Mouse (Mus musculus): Measurements from ENCODE around the gene Nlrp4f.

Nlrp4f gene

DNA sequence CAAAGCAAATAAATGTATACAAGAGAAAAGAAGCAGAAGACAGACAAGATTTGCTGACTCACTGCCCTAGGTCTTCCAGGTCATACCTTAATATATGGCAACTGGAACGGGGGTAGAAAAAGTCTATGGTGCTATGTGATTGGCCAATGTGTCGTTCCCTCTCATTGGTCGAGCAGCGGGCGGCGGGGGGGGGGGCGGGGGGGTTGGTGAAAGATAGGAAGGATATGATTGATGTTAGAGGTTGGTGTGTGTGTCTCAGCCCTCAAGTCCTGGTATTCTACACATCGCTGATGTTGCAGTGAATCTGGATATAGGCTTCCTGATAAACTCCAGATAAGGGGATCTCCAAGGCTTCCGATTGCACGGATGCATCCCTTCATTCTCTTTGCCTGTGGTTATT, at the start of gene Nlrp4f:
Nlrp4f (minus strand) TSS at position 101 of the 400 bp plus-strand sequence.
- DNase-seq: no peak

DNA sequence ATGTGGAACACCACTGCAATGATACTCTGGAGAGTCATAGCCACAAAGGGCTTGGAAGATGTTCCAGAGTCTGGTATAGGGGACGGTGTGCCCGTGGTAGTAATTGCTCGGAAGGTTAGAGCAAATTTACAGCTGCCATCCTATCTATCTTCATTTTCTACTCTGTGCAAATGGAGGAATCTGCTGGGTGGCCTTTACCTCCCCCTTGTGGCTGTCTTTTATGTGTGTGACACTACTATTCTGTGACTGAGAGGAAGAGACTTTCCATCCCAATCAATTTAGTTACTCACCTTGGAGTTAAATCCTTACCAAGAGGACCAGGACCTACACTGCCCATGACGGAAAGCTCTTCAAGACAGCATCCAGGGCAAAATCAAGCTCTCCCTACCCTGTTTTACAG, 37.5 kb upstream of the Nlrp4f start:
- peak; percentile 35 for DNase-seq

DNA sequence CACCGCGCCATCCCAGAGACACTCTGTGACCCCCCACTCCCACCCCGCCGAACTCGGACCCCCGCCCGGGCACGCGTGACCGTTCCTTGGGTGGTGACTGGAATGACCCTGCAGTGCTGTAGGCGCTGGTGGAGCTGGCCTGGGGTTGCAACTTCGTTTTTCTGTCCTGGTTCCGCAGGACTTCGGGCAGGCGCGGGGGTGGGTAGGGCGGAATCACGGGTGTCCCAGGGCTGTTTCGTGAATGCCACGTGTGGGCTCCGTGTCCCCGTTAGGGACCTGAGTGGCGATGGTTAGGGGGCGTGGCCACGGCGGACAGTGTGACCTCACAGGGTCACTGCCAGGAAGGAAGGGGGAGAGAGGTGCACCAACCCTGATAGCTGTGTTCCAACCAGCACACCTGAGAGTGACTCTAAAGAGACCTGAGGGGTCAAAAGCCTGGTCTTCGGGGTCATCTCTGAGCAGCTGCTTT, 36.6 kb upstream of the Nlrp4f start:
- no peak for DNase-seq

GRCm38 (mm10) chr13:65241627-65242318, 36.0 kb upstream of the Nlrp4f start:
- peak; percentile 6 for DNase-seq

GRCm38 (mm10) chr13:65241099-65241626, 35.4 kb upstream of the Nlrp4f start:
- peak; percentile 97 for DNase-seq

DNA sequence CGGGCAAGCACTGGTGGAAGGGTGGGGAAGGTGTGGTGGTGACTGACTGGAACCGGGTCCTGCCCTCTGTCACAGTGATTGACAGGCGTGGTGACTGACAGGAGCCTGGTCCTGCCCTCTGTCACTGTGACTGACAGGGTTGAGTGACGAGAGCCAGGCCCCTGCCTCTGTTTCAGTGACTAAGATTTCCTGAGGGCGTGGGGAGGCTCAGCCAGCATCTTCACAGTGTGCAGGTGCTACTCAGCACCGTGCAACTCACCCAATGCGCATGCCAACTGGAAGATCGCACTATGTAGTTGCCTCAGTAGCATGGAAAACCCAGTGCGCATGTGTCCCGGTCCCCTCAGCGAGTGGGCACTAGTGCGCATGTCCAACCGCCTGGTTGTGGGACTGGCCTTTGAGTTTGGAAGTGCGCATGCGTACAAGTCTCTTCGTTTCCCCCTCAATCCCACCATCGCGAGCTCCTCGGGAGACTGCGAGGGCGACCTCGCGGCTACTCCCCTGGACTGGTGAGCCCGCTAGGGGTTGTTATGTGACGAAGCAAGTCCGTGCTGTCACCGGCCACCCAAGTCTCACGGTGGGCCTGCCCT, 34.8 kb upstream of the Nlrp4f start:
- DNase-seq: peak; percentile 98

DNA sequence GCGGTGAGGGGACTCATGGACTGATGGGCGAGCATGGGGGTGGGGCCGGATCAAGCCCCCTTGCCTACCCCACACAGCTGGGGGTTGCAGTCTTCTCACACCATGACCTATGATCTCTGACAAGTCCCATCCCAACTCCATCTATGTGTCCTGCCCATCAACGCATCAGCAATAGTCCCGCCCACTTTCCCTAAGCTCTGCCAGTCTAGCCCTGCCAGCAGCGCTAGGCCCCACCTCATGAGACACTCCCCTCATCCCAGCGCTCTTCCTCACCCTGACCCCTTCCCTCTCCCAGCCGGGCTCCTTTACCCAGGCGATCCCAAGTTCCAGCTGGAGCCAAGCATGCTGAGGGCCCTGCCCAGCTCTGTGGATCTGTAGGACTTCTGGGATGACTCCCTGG, 31.4 kb upstream of the Nlrp4f start:
- DNase-seq: no peak

DNA sequence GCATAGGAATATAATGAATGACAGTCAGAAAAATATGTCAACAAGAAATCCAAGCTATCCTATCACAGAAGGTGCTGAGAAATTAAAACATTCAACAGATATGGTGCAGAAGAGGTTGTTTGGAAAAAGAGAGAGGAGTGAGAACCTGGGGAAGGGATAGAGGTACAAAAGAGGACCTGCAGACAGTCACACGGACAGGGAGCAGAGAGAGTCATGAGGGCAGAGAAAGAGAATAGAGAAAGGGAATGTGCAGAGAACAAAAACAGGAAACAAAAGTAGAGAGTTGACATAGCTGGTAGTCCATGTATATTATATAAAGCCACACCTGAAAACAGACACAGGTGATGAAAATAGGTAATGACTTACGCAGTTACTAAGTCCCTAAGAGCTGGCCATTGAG, 20.9 kb upstream of the Nlrp4f start:
- no peak for DNase-seq

- no peak for DNase-seq
These were observed 20.2 kb upstream of the Nlrp4f start for GRCm38 (mm10) chr13:65225945-65226344.

GRCm38 (mm10) chr13:65200667-65201066, 5.1 kb downstream of the Nlrp4f start:
- DNase-seq: no peak

DNA sequence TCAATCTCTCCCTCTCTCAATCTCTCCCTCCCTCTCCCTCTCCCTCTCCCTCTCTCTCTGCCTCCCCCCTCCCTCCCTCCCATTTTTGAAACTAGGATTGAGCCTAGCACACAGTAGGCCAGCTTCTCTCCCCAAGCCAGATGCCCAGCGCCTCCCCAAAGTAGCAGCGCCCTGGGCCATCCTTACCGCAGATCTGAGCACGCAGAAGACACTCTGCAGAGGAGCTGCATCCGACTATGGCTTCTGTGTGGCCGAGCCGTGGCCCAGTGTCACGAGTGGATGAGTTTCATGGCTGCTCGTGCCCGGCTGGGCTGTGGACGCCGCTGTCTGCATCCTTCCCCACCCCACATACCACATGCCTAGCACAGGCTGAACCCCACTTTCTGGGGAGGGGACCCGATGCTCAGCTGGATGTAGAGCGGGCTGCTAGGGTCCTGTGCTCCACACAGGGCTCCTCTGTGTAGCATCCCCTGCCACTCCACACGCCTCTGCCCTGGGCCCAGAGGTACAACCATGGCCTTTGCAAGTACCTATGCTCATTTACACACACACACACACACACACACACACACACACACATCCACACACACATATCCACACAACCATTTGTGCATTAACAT, 29.2 kb downstream of the Nlrp4f start:
- DNase-seq: no peak

DNA sequence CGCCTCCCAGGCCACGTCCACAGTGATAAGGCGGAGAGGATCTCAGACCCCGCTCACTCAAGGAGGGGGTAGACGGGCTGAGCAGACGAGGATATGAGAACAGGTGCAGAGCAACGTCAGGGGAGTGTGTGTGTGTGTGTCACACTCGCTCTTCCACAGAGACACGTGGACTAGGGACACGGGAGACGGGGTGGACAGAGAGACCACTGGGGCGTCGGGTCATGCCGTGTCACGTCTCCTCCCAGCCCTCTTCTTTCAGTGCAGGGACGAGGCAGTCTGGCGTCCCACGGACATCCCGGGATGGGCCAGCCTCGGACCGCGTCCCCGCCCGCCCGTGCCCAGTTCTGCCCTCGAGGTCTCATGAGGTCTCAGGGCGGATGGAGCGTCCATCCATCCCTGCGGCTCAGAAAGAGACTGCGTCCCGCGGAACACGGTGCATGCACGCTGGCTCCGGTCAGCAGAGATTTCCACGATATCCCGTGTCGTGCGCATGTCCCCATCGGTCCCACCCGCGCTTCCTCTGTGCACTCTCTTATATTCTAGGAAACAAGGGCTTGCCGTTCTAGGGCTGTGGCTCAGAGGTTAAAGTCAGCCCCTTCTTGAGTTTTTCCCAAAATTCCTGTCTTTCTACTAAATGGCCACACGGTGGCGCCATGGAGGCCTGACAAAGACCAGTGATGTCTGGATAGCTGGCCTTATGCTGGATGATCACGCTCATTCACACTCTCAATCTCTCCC, 29.9 kb downstream of the Nlrp4f start:
- peak; percentile 27 for DNase-seq

DNA sequence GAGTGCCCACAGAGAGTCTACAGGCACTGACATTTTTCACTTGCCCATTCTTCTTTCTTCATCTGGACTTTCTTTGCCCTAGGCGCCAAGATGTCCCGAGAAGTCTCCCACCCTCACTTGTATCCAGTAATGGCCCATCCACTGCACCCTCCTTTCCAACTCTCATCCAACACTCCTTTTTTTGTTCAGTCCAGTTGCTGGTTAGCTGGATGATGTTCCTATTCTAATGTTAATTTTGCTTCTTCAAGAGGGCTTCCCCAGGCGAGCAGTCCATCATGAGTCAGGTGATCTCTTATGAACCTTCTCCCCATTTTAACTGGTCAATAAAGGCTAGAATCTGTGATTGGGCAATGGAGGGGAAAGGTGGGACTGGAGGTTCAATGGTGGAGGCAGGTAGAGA, 31.7 kb downstream of the Nlrp4f start:
- DNase-seq: no peak

DNA sequence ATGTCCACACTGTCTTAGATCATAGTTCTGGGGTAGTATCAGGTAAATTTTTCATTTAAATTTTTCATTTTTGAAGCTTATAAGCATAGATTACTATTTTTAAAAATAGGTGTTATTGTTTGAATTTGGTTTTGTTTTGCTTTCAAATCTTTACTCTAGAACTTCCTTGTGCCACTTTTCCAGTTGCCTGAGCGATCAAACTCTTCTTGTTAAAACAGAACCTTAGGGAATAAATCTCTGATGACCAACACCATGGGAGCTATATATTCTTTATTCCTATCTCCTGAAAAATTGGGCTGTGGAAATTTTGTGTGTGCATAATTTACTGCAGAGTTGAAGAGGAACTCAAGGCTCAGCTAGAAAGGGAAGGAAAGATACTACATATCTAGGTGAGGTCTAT, 55.8 kb downstream of the Nlrp4f start, which contains the start of gene Olfr466:
Olfr466 (plus strand) TSS at position 301 of the 400 bp plus-strand sequence.
- DNase-seq: no peak

DNA sequence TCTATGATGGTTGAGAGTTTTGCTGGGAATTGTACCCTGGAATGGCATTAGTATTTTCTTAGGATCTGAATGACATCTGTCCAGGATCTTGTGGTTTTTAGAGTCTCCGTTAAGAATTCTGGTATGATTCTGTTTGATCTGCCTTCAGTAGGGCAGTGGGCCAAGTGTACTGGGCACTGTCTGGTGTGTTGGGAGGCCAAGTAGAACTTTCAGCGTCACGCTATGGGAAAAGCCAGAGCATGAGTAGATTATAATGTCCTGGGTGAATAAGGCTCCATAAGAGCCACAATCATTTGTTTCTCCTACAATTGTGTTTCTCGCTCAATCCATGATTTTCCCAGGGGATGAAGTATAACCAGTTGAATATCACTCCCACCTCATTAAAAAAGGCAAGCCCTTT, 68.0 kb downstream of the Nlrp4f start, which contains the start of gene Olfr465-ps1:
Olfr465-ps1 (plus strand) TSS at position 301 of the 400 bp plus-strand sequence.
- no peak for DNase-seq

Measured in lung, postnatal 36 days (tissue).